Mouse (Mus musculus) spleen, adult 18-20 months (tissue): ENCODE measurements around the gene Mrpl45.
"Not testable (repeated sequence)": the region's sequence is repeated elsewhere in the genome, so short reads cannot be mapped to it uniquely, and the experiment has no call there.

ENCODE experiments used
- DNase-seq, 2 experiments: peaks; one replicate each; pipeline ENCODE4 v3.0.0; 2022; ENCODE audit warnings: mixed read lengths in 2 of 2

The Mrpl45 gene

GRCm38 (mm10) chr11:97315504-97316503 is at the start of gene Mrpl45:
Mrpl45 (plus strand) TSS chr11:97315716.
- DNase-seq = peak; percentile 97 to 99

DNA sequence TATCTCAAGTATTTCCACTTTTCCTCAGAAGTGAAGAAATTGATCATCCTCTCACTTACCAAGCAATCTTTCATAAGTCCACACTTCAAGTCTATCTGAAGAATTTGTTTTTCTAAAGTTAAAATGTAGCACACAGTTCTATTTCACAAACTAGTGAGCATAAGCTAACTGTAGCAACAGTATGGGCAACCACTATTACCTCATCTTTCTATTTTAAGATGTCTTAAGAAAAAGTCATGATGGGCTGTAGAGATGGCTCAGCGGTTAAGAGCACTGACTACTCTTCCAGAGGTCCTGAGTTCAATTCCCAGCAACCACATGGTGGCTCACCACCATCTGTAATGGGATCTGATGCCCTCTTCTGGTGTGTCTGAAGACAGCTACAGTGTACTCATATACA is 49.0 kb upstream of the Mrpl45 start:
- not testable (repeated sequence) for DNase-seq

DNA sequence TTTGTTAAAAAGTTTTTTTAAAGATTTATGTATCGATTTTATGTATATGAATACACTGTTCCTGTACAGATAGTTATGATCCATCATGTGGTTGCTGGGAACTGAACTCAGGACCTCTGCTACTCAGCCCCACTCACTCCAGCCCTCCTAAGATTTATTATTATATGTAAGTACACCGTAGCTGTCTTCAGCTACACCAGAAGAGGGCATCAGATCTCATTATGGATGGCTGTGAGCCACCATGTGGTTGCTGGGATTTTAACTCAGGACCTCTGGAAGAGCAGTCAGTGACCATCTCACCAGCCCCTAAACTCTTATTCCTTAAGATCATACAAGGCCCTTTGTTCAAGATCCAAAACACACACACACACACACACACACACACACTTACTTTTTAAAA is 45.5 kb upstream of the Mrpl45 start:
- not testable (repeated sequence) for DNase-seq

- no peak for DNase-seq
Measured at GRCm38 (mm10) chr11:97272835-97273234, 42.7 kb upstream of the Mrpl45 start.

GRCm38 (mm10) chr11:97273613-97274012 is 41.9 kb upstream of the Mrpl45 start:
- DNase-seq = no peak

GRCm38 (mm10) chr11:97274947-97275346 is 40.6 kb upstream of the Mrpl45 start:
- DNase-seq = not testable (repeated sequence)

DNA sequence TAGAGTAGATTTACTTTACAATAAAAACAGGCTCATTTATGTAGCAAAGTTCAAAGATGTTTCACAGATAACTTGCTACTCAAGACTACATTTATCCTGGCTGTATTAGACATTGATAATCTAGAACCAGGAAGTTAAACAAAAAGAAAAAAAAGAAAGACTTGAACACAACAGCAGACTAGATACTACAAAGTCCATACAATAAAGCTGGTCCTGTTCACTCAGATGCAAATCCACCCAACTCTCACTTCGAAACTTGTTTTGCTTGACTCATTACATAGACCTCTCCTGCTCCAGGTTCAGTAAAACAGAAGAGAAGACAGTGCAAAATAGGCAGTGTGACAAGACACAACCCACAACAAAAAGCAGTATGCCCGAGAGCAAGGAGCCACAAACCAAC is 40.2 kb upstream of the Mrpl45 start:
- DNase-seq = no peak

DNA sequence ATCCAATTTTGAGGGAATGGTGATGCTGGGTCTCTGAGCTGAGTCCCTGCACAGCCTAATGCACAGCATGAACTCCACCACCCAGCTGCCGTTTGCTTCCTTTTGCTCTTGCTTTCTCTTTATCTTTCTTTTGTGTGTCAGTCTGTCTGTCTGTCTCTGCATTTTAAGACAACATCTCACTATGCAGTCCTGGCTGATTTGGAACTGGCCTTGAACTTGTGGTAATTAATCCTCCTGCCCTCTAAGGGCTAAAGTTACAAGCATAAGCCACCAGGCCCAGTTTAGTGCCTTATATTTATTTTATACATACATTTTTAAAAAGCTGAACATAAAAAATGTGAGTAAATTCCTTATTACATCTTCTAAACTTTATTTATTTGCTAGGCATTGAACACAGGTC is 39.5 kb upstream of the Mrpl45 start:
- no peak for DNase-seq

DNA sequence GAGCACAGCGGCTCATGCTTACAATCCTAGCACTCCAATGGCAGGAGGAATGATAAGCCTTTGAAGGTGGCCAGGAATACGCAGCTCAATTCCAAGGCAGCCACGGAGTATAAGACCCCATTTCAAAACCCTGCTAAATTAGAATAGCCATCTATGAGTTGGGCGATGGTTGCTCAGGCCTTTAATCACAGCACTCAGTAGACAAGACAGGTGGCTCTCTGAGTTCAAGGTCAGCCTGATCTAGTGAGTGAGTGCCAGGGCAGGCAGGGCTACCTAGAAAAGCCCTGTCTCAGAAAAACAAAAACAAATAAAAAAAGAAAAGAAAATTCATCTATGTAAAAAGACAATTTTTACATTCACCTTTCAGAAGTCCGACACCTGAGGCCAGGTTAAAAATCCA is 38.4 kb upstream of the Mrpl45 start:
- DNase-seq = no peak

DNA sequence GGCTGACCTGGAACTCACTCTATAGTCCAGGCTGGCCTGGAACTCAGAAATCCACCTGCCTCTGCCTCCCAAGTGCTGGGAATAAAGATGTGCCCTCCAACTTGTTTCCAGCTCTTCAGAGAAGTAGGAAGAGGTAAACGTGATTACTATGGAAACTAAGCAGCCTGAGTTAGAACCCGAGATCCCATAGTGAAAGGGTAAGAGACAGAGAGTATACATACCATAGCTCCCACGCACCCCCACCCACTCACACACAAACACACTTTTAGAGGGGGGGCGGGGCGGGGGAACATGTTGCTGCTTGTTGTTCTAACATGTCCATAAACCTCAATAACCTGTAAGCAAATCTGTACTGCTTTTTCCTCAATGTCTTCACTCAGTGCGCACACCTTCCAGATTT is 37.1 kb upstream of the Mrpl45 start:
- no peak for DNase-seq

DNA sequence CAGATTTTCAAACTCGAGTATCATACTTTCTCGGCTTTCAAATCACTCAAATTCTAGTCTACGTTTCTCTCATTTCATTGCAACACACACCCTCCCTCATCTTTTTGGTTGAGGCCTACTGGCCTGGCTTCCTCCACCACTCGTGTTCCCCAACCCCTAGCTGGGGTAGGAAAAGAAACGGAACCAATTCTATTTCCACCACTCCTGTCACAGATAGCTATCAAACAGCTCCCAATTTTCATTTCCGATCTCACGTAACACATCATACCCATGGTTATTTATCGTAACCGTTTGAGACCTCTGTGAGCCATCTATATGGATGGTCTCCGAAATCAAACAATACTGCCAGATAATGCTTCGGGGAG is 36.5 kb upstream of the Mrpl45 start:
- no peak for DNase-seq

DNA sequence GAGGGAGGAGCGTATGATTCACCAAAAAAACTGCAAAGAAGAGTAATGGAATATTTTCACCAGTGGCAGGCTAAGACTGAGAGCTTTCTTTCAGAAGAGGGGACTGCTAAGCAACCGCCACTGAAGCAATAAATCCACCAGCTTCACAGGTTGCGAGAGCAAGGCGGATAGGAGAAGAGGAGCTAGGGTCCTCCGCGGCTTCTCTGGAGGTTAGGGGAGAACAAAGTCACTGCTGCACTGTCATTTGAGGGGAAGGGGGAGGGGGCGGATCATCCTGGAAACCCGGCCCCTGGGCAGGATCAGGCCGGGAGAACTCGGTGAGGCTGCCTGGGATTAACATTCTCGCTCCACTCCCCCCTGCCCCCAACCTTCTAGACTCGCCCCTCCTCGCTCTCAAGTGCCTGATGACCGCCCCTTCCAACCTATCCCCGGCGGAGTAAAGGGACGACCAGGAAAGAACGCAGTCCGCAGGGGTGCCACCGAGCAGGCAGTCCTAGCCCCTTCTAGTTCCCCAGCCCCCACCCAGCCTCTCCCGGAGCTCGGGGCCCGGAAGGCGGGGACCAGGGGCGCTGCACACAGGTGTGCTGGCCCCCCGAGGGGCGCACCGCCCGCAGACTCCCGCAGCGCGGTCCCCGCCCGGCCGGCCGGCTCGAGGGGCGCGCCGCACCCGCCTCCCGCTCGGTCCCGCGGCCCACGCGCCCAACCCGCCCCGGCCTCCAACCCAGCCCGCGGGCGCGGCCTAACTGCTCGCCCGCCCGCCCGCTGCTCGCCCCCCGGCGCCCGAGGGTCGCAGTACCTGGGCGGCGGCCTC is 35.9 kb upstream of the Mrpl45 start:
- peak; percentile 3 to 21 for DNase-seq

DNA sequence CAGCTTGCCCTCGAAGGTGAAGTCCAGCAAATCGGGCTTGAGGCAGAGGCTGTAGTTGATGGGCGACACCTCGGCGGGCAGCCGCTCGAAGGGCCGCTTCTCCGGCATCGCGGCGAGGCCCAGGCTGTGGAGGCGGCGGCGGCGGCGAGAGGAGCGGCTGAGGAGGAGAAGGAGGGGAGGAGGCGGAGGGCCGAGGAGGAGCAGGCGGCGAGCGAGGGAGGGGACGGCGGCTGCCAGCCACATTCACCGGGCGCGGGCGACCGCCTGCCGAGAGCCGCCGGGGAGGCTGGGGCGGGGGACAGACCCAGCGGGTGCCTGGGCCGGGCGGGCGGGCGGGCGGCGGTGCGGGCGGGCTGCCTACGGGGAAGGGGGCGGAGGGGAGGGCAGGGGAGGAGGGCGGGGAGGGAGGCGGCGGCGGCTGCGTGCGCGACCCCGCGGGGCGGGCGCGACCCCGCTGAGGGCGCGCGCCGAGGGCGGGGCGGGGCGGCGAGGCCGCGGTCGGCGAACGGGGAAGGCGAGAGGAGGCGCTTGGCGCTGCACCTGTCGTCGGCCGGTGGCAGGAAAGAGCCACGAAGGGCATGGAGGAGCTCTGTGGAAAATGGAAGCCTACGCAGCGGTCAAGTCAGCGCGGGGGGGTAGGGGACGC is 35.2 kb upstream of the Mrpl45 start, which contains the start of gene Npepps:
Npepps (minus strand) TSS at position 423 of the 646 bp plus-strand sequence.
- DNase-seq = peak; percentile 70 to 75

DNA sequence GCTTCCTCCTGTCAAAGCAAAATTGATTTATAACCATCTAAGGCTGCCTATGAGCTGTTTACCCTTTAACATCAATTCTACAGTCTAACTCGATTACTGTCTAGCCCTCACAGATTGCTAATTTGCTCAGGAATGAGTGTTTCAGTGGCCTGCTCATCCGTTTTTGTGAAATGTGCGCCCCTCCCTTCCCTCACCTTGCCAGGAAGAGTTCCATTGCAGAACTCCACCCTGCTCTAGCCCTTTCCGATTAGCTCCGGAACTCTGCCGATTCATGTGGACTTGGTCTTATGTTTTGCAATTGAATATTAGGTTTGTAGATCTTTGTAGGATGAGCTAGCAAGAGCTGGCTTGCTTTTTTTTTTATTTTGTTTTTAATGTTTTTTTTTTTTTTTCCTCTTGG is 33.3 kb upstream of the Mrpl45 start:
- no peak for DNase-seq

- no peak for DNase-seq
Measured at GRCm38 (mm10) chr11:97284854-97285253, 30.7 kb upstream of the Mrpl45 start.

DNA sequence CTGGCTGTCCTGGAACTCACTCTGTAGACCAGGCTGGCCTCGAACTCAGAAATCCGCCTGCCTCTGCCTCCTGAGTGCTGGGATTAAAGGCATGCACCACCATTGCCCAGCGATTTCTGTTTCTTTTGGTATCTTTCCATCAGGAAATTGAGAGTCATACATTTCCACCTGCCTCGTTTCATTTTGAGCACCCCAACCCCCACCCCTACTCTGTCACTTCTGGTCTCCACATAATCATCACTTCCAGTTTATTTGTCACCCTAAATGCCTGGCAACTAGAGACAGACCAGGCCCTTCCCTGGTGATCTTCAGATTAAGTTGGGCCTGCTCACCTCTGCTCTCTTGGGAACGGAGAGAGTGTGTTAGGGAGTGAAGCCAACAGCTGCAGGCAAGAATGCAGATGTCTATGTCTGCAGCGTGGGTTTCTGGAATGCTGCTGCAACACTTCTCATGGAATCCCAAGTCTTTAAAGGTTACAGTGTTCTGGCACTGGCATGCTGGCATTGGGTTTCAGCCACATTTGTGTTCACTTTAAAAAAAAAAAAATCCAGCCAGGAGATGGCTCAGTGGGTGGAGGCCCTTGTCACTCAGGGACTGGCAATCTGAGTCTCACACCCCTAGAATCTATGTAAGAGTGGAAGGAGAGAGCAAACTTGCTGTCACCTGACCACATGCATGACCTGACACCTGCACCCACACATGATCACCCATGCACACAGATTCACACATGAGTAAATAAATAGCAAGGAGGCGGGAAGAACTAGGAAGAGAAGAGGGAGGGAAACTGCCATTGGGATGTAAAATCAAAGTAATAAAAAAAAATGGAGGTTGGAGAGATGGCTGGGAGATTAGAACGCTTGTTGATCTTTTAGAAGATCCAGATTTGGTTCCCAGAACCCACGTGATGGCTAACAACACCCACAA is 29.4 kb upstream of the Mrpl45 start:
- no peak for DNase-seq

DNA sequence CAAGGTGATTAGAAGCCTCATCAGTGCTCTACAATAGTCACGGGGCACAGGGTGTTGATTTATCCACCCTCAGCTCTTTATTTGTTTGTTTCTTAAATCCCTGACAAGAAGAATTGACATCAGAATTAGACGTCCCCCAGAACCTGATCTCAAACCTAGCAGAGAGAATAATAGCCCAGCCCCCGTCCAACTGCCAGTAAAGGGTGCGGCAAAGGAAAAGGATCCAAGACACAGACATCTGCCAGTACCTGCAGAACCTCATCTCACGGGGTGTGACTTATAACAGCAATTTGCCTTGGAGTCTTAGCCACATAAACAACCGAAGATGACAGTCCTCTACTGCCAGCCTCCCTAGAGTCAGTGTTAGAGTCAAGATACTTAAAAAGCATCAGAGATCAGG is 28.5 kb upstream of the Mrpl45 start:
- DNase-seq = no peak

GRCm38 (mm10) chr11:97287643-97288042 is 27.9 kb upstream of the Mrpl45 start:
- DNase-seq = no peak

DNA sequence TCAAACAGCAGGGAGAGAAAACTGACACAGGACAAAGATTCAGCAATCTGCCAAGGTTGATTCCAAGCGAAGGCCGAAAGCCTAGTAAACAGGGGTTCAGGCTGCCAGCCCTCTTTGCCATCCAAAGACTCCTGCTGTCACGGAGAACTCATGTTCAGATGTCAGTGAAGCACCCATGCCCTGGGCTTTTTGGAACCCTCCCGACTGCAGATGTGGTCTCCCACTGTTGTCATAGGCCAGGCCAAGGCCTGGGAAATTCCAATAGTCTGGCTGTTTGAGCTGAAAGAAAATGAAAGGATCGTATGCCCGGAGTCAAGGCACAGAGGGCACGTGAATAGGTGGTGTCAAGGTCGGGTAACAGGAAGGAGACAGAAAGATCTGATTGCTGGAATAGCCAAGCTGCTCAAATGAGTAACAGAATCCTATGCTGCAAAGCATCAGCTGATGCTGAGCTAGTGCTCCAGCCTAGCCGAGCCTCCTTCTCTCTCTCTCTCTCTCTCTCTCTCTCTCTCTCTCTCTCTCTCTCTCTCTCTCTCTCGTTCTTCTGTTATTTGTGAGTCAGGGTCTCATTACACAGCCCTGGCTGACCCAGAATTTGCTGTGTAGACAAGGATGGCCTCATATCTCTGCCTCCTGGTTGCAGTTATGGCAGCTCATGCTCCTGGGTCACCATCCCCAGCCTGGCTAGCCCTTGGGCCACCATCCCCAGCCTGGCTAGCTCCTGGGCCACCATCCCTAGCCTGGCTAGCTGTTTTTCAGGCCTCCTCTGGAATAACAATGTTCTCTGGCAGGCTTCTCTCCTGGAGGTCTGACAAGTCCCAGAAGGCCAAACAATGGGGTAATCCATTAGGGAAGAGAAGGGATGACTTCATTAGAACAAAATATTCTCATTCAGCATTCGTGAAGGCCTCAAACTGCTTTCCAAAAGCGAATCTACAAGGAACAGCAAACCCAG is 26.0 kb upstream of the Mrpl45 start:
- no peak for DNase-seq

DNA sequence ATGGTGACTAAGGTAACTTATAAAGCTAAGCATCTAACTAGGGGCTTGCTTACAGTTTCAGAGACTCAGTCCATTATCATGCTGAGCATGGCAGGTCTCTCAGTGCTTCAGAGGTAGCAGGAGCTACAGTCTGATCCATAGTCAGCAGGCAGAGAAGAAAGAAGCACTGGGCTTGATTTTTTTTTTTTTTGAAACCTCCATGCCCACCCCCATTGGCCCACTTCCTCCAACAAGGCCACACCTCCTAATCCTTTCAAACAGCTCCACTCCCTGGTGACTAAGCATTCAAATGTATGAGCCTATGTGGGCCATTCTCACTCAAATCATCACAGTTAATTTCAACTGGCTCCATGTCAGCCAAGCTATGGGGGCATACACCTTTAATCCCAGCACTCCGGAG is 22.8 kb upstream of the Mrpl45 start:
- DNase-seq = no peak

GRCm38 (mm10) chr11:97296542-97296941 is 19.0 kb upstream of the Mrpl45 start:
- DNase-seq = no peak
